Mouse (Mus musculus) kidney, adult 11 months (tissue): ENCODE measurements at regions not wholly inside any gene's neighbourhood (a gene's known extent, or its start where the extent isn't known, plus 50 kb on each side); places are given as distances from the start of the nearest gene placed in this dataset.

Source experiments
- DNase-seq: peaks from one replicate; pipeline ENCODE4 v3.0.0; 2022

GRCm38 (mm10) chr2:93135324-93135723 lies 52.0 kb upstream of the Trp53i11 start:
- peak; percentile 51 for DNase-seq

GRCm38 (mm10) chr2:93133301-93133971 lies 53.9 kb upstream of the Trp53i11 start:
- DNase-seq = no peak

GRCm38 (mm10) chr2:93131825-93132623 lies 55.3 kb upstream of the Trp53i11 start:
- DNase-seq = peak; percentile 70

- DNase-seq = no peak
Measured at GRCm38 (mm10) chr2:93131236-93131635, 56.1 kb upstream of the Trp53i11 start.

- DNase-seq = no peak
Measured at GRCm38 (mm10) chr2:93129176-93129575, 58.2 kb upstream of the Trp53i11 start.

GRCm38 (mm10) chr2:93126595-93127165 lies 60.7 kb upstream of the Trp53i11 start:
- peak; percentile 86 for DNase-seq

GRCm38 (mm10) chr2:93126112-93126511 lies 61.2 kb upstream of the Trp53i11 start:
- no peak for DNase-seq

- DNase-seq = no peak
Measured at GRCm38 (mm10) chr2:93124866-93125467, 62.4 kb upstream of the Trp53i11 start.

GRCm38 (mm10) chr2:93123829-93124228 lies 63.5 kb upstream of the Trp53i11 start:
- no peak for DNase-seq

GRCm38 (mm10) chr2:93120386-93120785 lies 67.0 kb upstream of the Trp53i11 start:
- no peak for DNase-seq

GRCm38 (mm10) chr2:93119001-93119400 lies 68.3 kb upstream of the Trp53i11 start:
- no peak for DNase-seq

GRCm38 (mm10) chr2:93115303-93115702 lies 69.3 kb upstream of the Prdm11 start:
- no peak for DNase-seq

- DNase-seq = no peak
Measured at GRCm38 (mm10) chr2:93113929-93114328, 68.0 kb upstream of the Prdm11 start.

- DNase-seq = no peak
Measured at GRCm38 (mm10) chr2:93112320-93112719, 66.4 kb upstream of the Prdm11 start.

- no peak for DNase-seq
Measured at GRCm38 (mm10) chr2:93110898-93111297, 64.9 kb upstream of the Prdm11 start.

- no peak for DNase-seq
Measured at GRCm38 (mm10) chr2:93106581-93106980, 60.6 kb upstream of the Prdm11 start.

- DNase-seq = no peak
Measured at GRCm38 (mm10) chr2:93101991-93102390, 56.0 kb upstream of the Prdm11 start.

GRCm38 (mm10) chr2:93099780-93100179 lies 53.8 kb upstream of the Prdm11 start:
- DNase-seq = no peak

GRCm38 (mm10) chr2:93097016-93097415 lies 51.0 kb upstream of the Prdm11 start:
- no peak for DNase-seq

GRCm38 (mm10) chr2:93096078-93096729 lies 50.2 kb upstream of the Prdm11 start:
- DNase-seq = no peak
